Mouse (Mus musculus): Measurements from ENCODE around the gene Crybg3. TPM values are rescaled to one million over a fixed set of nuclear protein-coding genes. Genes with fewer than 3 reads are reported as not detected.
"Not testable (repeated sequence)": the region's sequence is repeated elsewhere in the genome, so short reads cannot be mapped to it uniquely, and the experiment has no call there.

Gene Crybg3
- polyA plus RNA-seq, 2 experiments: 0.55 to 0.86 TPM

GRCm38 (mm10) chr16:59472546-59472945 lies 128.2 kb downstream of the Crybg3 start:
- WGBS (ENCODE audit: insufficient replicate concordance): 39% methylated on average over 6 of the region's 6 CpGs
- Histone ChIP-seq H3K4me3 (ENCODE audit: insufficient read depth in 1 of 2, low read depth in 2 of 2, low read length in 2 of 2) (peak overlapping the region; percentile 68 to 71), H3K9ac (replicated peaks) (peak overlapping the region; percentile 56), H3K4me2 (ENCODE audit: low read depth) (peak overlapping the region; percentile 65), H3K27ac (peak overlapping the region; percentile 40), H3K9me3 (ENCODE audit: control insufficient read depth, low read length) (no peaks in the 10 kb centered on the region), H3K36me3 (replicated peaks; ENCODE audit: control insufficient read depth, insufficient read depth, low read depth) (peaks cover 3% of the 10 kb centered on the region; the same call in 1 of the 2 replicates), H3K4me1 (replicated peaks; ENCODE audit: control insufficient read depth in 2 of 2, insufficient read depth in 2 of 2, low read length in 1 of 2) (peaks cover 0 to 5% of the 10 kb centered on the region in 2 experiments; a peak in 2 of 4 replicates), H3K27me3 (ENCODE audit: control insufficient read depth, insufficient read depth, low read length) (no peaks in the 10 kb centered on the region)
- no peak for ATAC-seq (ENCODE audit: insufficient read depth)
- no peak for DNase-seq (ENCODE audit: low read depth in 3 of 3, low spot score in 3 of 3)
- no peak for TF ChIP-seq EP300 (IDR thresholded peaks at IDR 0.05; ENCODE audit: low read depth)
- no peak for TF ChIP-seq CTCF (IDR thresholded peaks at IDR 0.05; ENCODE audit: low read depth)

DNA sequence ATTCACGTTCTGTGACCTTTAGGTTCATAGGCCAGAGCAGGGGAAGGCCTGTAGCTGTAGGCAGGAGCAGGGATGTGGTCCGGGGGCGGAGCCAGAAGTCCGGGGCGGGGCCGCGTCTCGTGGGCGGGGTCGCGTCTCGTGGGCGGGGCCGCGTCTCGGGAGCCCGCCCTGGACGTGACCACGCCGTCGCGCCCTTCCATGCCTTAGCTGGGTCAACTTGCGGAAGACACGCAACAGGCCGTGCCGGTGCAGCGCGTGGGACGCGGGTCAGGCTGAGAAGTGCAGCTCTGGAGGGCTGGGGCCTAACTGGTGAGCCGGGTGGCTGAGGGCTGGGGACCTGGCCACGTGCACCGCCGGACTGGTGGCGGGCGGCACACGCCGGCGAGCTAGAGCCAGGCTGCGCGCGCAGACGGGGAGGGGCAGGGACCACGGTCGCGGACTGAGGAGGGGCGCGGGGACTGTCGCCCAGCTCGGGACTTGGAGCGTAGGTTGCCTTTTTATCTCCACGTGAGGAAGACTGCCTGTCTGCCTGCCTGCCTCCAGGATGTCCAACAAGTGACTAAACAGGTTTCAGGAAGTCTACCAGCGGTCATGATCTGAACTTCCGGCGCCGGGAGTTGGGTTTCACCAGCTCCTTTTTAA lies 129.0 kb downstream of the Crybg3 start, which contains the start of gene Riox2:
Gene Riox2 (plus strand): TSS at position 139 of the 642 bp plus-strand sequence.
- H3K4me1 ChIP-seq (replicated peaks; ENCODE audit: control insufficient read depth in 2 of 2, insufficient read depth in 2 of 2, low read length in 1 of 2): peaks cover 0 to 5% of the 10 kb centered on the region in 2 experiments; a peak in 2 of 4 replicates
- WGBS (ENCODE audit: insufficient replicate concordance): under 1% methylated on average over 56 of the region's 56 CpGs
- peak within 1 kb of the TSS; percentile 65 for H3K4me2 ChIP-seq (ENCODE audit: low read depth)
- H3K9me3 ChIP-seq (ENCODE audit: control insufficient read depth, low read length): no peaks in the 10 kb centered on the region
- H3K27ac ChIP-seq: peak within 1 kb of the TSS; percentile 40
- DNase-seq (ENCODE audit: low read depth in 3 of 3, low spot score in 3 of 3): peak; percentile 55 to 61 (median 56)
- peak; percentile 93 for ATAC-seq (ENCODE audit: insufficient read depth)
- H3K9ac ChIP-seq (replicated peaks): peak within 1 kb of the TSS; percentile 56
- TF ChIP-seq EP300 (IDR thresholded peaks at IDR 0.05; ENCODE audit: low read depth): no peak
- TF ChIP-seq CTCF (IDR thresholded peaks at IDR 0.05; ENCODE audit: low read depth): no peak; the same call in 1 of the 2 replicates
- H3K36me3 ChIP-seq (replicated peaks; ENCODE audit: control insufficient read depth, insufficient read depth, low read depth): peaks cover 3% of the 10 kb centered on the region; the same call in 1 of the 2 replicates
- H3K27me3 ChIP-seq (ENCODE audit: control insufficient read depth, insufficient read depth, low read length): no peaks in the 10 kb centered on the region
- H3K4me3 ChIP-seq (ENCODE audit: insufficient read depth in 1 of 2, low read depth in 2 of 2, low read length in 2 of 2): peak within 1 kb of the TSS; percentile 68 to 71

DNA sequence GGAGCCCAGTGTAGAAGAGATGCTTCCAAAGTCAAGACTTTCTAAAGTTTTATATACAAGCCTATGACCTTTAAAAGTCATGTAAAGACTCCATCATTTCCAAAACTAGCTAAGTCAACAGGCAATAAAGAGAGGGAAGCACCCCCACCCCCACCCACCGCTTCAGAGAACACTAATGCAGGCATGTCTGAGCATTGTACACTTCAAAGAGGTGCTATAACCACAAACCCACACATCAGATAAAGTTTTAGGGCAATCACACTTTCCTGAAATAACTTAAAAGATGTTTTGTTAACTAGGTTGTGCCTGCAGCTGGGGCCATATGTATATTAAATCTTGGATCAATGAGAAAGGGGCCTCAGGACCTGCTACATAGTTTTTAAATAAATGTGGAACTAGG lies 130.9 kb downstream of the Crybg3 start:
- no peaks in the 10 kb centered on the region for H3K9me3 ChIP-seq (ENCODE audit: control insufficient read depth, low read length)
- no peak overlapping the region for H3K4me2 ChIP-seq (ENCODE audit: low read depth)
- no peak for ATAC-seq (ENCODE audit: insufficient read depth)
- H3K36me3 ChIP-seq (replicated peaks; ENCODE audit: control insufficient read depth, insufficient read depth, low read depth): no peaks in the 10 kb centered on the region
- no peak overlapping the region for H3K27ac ChIP-seq
- H3K9ac ChIP-seq (replicated peaks): no peak overlapping the region
- no peak overlapping the region for H3K4me3 ChIP-seq (ENCODE audit: insufficient read depth in 1 of 2, low read depth in 2 of 2, low read length in 2 of 2)
- peaks cover 0 to 5% of the 10 kb centered on the region in 2 experiments; a peak in 2 of 4 replicates for H3K4me1 ChIP-seq (replicated peaks; ENCODE audit: control insufficient read depth in 2 of 2, insufficient read depth in 2 of 2, low read length in 1 of 2)
- H3K27me3 ChIP-seq (ENCODE audit: control insufficient read depth, insufficient read depth, low read length): no peaks in the 10 kb centered on the region
- WGBS (ENCODE audit: insufficient replicate concordance): 37% methylated on average over 1 of the region's 1 CpGs
- no peak for DNase-seq (ENCODE audit: low read depth in 3 of 3, low spot score in 3 of 3)
- no peak for TF ChIP-seq EP300 (IDR thresholded peaks at IDR 0.05; ENCODE audit: low read depth)

DNA sequence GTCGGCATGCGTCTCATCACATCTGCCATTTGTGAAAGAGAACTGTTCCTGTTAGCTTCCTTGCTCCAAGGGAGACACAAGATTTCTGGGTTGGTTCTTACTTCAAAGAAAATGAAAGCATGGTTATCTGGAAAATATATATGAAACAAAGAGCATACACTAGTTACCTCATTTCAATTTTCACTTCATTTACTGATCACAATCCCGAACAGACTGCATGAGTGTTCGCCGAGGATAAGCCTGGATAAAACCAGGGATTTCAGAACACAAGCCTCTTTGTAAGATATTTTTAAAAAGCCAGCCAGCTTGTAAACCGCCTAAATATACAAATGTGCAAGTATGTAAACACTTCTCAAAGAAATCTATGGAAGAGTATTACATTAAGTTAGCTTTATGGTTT lies 136.8 kb downstream of the Crybg3 start:
- DNase-seq (ENCODE audit: low read depth in 3 of 3, low spot score in 3 of 3): no peak
- Histone ChIP-seq H3K36me3 (replicated peaks; ENCODE audit: control insufficient read depth, insufficient read depth, low read depth) (no peaks in the 10 kb centered on the region), H3K4me3 (ENCODE audit: insufficient read depth in 1 of 2, low read depth in 2 of 2, low read length in 2 of 2) (no peak overlapping the region), H3K9ac (replicated peaks) (no peak overlapping the region), H3K9me3 (ENCODE audit: control insufficient read depth, low read length) (no peaks in the 10 kb centered on the region), H3K27ac (no peak overlapping the region), H3K27me3 (ENCODE audit: control insufficient read depth, insufficient read depth, low read length) (no peaks in the 10 kb centered on the region), H3K4me2 (ENCODE audit: low read depth) (no peak overlapping the region), H3K4me1 (replicated peaks; ENCODE audit: control insufficient read depth in 2 of 2, insufficient read depth in 2 of 2, low read length in 1 of 2) (no peaks in the 10 kb centered on the region)
- TF ChIP-seq CTCF (IDR thresholded peaks at IDR 0.05; ENCODE audit: low read depth): no peak
- TF ChIP-seq EP300 (IDR thresholded peaks at IDR 0.05; ENCODE audit: low read depth): no peak
- WGBS (ENCODE audit: insufficient replicate concordance): 79% methylated on average over 6 of the region's 6 CpGs
- ATAC-seq (ENCODE audit: insufficient read depth): no peak

DNA sequence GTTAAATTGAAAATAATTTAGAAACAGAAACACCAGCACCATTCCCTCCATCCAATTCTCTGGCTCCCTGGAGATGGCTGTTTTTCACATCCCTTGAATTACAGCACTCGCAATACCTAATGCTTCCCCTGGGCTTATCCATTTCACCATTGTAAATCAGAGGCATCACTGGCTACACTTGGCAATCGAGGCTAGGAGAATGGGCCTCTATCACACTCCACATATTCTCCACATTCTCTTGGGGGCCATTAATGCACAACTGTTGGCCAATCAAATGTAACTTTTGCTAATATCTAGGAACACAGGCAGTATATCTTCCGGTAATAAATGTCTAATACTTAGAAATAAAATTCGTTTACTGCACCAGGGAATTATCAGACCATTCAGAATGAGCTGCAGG lies 137.2 kb downstream of the Crybg3 start:
- no peaks in the 10 kb centered on the region for H3K36me3 ChIP-seq (replicated peaks; ENCODE audit: control insufficient read depth, insufficient read depth, low read depth)
- no peak overlapping the region for H3K9ac ChIP-seq (replicated peaks)
- H3K4me1 ChIP-seq (replicated peaks; ENCODE audit: control insufficient read depth in 2 of 2, insufficient read depth in 2 of 2, low read length in 1 of 2): no peaks in the 10 kb centered on the region
- WGBS (ENCODE audit: insufficient replicate concordance): 59% methylated on average over 4 of the region's 4 CpGs
- no peak overlapping the region for H3K4me3 ChIP-seq (ENCODE audit: insufficient read depth in 1 of 2, low read depth in 2 of 2, low read length in 2 of 2)
- ATAC-seq (ENCODE audit: insufficient read depth): no peak
- no peaks in the 10 kb centered on the region for H3K9me3 ChIP-seq (ENCODE audit: control insufficient read depth, low read length)
- H3K27me3 ChIP-seq (ENCODE audit: control insufficient read depth, insufficient read depth, low read length): no peaks in the 10 kb centered on the region
- no peak for DNase-seq (ENCODE audit: low read depth in 3 of 3, low spot score in 3 of 3)
- H3K27ac ChIP-seq: no peak overlapping the region
- TF ChIP-seq EP300 (IDR thresholded peaks at IDR 0.05; ENCODE audit: low read depth) (no peak), CTCF (IDR thresholded peaks at IDR 0.05; ENCODE audit: low read depth) (no peak)
- H3K4me2 ChIP-seq (ENCODE audit: low read depth): no peak overlapping the region

DNA sequence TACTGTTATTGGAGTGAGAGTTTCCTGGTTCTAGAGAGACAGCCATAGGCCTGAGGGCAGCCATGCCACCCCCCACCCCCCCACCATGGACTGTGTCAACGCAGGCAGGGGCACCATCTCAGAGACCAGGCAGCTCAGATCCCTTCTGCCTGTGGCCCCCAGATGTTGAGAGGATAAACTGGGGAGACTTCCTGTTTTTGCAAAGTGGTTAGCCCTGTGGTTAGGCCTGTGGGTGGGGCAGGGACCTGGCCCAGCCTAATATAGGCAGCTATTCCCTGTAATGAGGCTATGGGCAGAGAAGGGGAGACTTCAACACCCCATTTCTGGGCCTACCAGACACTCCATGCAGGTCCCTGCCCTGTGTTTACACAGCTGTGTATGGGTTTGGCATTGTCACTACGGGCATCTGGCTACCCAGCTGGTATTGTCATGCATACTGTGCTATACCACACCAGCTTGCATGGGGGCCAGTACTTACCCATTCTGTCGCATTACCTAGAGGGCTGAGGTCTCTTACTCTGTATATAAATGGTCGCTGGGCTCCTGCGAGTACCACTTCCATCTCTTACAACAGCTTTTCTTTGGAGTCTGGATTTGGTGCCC lies 141.4 kb downstream of the Crybg3 start:
- not testable (repeated sequence) for H3K9ac ChIP-seq (replicated peaks); DNase-seq (ENCODE audit: low read depth in 3 of 3, low spot score in 3 of 3); H3K36me3 ChIP-seq (replicated peaks; ENCODE audit: control insufficient read depth, insufficient read depth, low read depth); H3K27me3 ChIP-seq (ENCODE audit: control insufficient read depth, insufficient read depth, low read length); H3K9me3 ChIP-seq (ENCODE audit: control insufficient read depth, low read length); H3K4me3 ChIP-seq (ENCODE audit: insufficient read depth in 1 of 2, low read depth in 2 of 2, low read length in 2 of 2); H3K4me2 ChIP-seq (ENCODE audit: low read depth); H3K27ac ChIP-seq; H3K4me1 ChIP-seq (replicated peaks; ENCODE audit: control insufficient read depth in 2 of 2, insufficient read depth in 2 of 2, low read length in 1 of 2)
- peak; percentile 62; the same call in 1 of the 2 replicates for ATAC-seq (ENCODE audit: insufficient read depth)
- 40% methylated on average over 5 of the region's 5 CpGs for WGBS (ENCODE audit: insufficient replicate concordance)

All from liver, embryonic 14.5 days (tissue).